Mouse (Mus musculus) heart, postnatal 0 days (tissue): ENCODE measurements at regions not wholly inside any gene's neighbourhood (a gene's known extent, or its start where the extent isn't known, plus 50 kb on each side); places are given as distances from the start of the nearest gene placed in this dataset.

Source experiments
- CTCF ChIP-seq: IDR thresholded peaks from 2 replicates; pipeline ENCODE4 v1.5.1; 2016; ENCODE audit warnings: antibody characterized with exemption, control low read depth, low read depth
- EP300 ChIP-seq: IDR thresholded peaks from 2 replicates; pipeline ENCODE4 v1.6.1; 2016; ENCODE audit warnings: antibody characterized with exemption, low read depth

DNA sequence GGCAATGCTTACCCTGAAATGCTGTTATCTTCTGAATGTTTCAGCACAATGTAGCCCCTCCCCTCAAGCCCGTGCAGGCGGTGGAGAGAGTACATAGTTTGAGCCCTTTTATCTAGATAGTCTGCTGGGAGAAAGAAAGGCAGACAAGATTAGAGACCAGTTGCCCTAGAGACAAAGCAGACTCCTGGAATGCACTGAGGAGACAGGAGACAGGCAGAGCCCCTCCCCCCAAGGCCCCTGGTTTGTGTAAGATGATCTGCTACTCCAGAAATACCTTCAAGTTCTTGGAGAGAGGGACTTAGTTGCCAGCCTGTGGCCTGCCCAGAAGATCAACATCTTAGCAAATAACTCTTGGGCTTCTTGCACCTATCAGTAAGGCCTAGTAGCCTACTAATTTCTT lies 547.8 kb downstream of the Tmem38b start:
- no peak for TF ChIP-seq CTCF
- no peak for TF ChIP-seq EP300
